Mouse (Mus musculus): ENCODE results near the gene Slit3.

DNA sequence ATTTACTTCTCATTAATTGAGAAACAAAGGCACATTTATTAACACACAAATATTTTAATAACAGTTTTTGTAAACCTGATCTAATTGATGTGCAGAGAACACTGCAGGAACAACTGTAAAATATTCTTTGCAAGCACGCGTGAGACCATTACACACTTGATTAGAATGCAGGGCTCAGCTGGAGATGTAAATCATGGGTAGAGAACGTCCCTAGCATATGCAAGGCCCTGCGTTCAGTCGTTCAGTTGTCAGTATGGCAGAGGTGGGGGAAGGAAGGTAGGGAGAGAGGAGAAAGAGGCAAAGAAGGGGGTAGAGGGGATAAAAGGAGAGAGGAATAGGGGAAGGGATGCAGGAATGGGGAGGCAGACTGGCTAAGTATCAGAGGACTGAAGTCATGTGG lies 61.9 kb downstream of the Slit3 start:
- TF ChIP-seq CTCF (conservative IDR thresholded peaks at IDR 0.05; ENCODE audit: low read length) = no peak
- no peak for TF ChIP-seq POU5F1 (IDR thresholded peaks at IDR 0.05; ENCODE audit: borderline replicate concordance, low read length)

Measured in E14TG2a.4 (cell line).